Mouse (Mus musculus) testis, adult 2 months (tissue): Measurements from ENCODE around the gene Slc35d1. TPM values are rescaled to one million over a fixed set of nuclear protein-coding genes. Genes with fewer than 3 reads are reported as not detected.

Experiments used
- H3K27ac ChIP-seq: fragments of 200-500 bp; 2 replicates; pipeline ENCODE4 v1.5.1; 2012; ENCODE audit warnings: low read depth, low read length; ENCODE audit not compliant: control insufficient read depth, insufficient read depth
- H3K27me3 ChIP-seq: fragments of 200-500 bp; 2 replicates; pipeline ENCODE4 v1.6.1; 2012; ENCODE audit warnings: mild to moderate bottlenecking, low read length, moderate library complexity; ENCODE audit not compliant: control insufficient read depth, insufficient read depth
- H3K36me3 ChIP-seq: fragments of 200-500 bp; 2 replicates; pipeline ENCODE4 v1.6.1; 2012; ENCODE audit warnings: mild to moderate bottlenecking, low read length; ENCODE audit not compliant: control insufficient read depth, insufficient read depth
- H3K4me1 ChIP-seq: fragments of 200-500 bp; 2 replicates; pipeline ENCODE4 v1.6.1; 2012; ENCODE audit warnings: low read length; ENCODE audit not compliant: control insufficient read depth, insufficient read depth
- H3K4me3 ChIP-seq: fragments of 200-500 bp; 2 replicates; pipeline ENCODE4 v1.5.1; 2012; ENCODE audit warnings: low read depth, mild to moderate bottlenecking, low read length, moderate library complexity, mixed read lengths; ENCODE audit not compliant: control insufficient read depth
- CTCF ChIP-seq: fragments of 200-500 bp; IDR thresholded peaks from 2 replicates; pipeline ENCODE4 v1.5.1; 2012; ENCODE audit warnings: low read depth, mild to moderate bottlenecking, inconsistent platforms, low read length, moderate library complexity; ENCODE audit not compliant: control insufficient read depth, insufficient read depth, insufficient replicate concordance
- POLR2A ChIP-seq: fragments of 200-500 bp; IDR thresholded peaks from 2 replicates; pipeline ENCODE4 v1.6.1; 2012; ENCODE audit warnings: low read depth, mild to moderate bottlenecking, inconsistent platforms, low read length, moderate library complexity; ENCODE audit not compliant: control insufficient read depth
- polyA plus RNA-seq: library from polyadenylated mRNA; depleted of rRNA; stranded (reverse); fragments of >200 nt; gene quantifications from 2 replicates; pipeline ENCODE4 v1.2.3, GENCODE M21; 2012

Slc35d1 gene
- polyA plus RNA-seq, 1 experiment: 5.5 TPM

GRCm38 (mm10) chr4:103208553-103208952, 6.4 kb downstream of the Slc35d1 start:
- H3K27me3 ChIP-seq: no peaks in the 10 kb centered on the region
- peaks cover 2% of the 10 kb centered on the region; the same call in 1 of the 2 replicates for H3K36me3 ChIP-seq
- peaks cover 2% of the 10 kb centered on the region for H3K4me1 ChIP-seq
- no peak overlapping the region for H3K4me3 ChIP-seq
- H3K27ac ChIP-seq: no peak overlapping the region
- no peak for TF ChIP-seq CTCF
- TF ChIP-seq POLR2A: no peak

GRCm38 (mm10) chr4:103203646-103204045, 11.3 kb downstream of the Slc35d1 start:
- Histone ChIP-seq H3K27ac (no peak overlapping the region), H3K36me3 (peaks cover 2% of the 10 kb centered on the region), H3K4me1 (no peaks in the 10 kb centered on the region), H3K27me3 (no peaks in the 10 kb centered on the region), H3K4me3 (no peak overlapping the region)
- TF ChIP-seq CTCF (no peak), POLR2A (no peak)

DNA sequence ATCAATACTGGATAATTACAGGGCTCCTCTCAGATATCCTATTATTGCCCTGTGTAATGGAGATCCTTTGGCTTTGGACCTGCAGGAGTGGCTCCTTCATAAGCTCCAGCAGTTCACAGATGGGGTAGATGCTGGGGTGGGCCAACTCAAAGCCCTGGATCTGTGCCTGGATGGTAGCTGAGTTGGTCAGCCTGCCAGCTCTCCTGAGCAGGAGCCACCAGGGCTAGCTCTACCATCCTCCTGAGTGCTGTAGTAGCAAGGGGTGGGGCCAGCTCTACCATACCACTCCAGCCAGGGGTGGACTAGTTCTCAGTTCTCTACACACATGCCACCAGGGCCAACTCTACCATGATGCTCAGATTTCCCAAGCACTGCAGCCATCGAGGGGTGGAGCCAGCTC, 14.9 kb downstream of the Slc35d1 start:
- peaks cover 3% of the 10 kb centered on the region for H3K36me3 ChIP-seq
- TF ChIP-seq CTCF (no peak), POLR2A (no peak)
- no peak overlapping the region for H3K4me3 ChIP-seq
- no peak overlapping the region for H3K27ac ChIP-seq
- no peaks in the 10 kb centered on the region for H3K4me1 ChIP-seq
- H3K27me3 ChIP-seq: no peaks in the 10 kb centered on the region

- no peak overlapping the region for H3K27ac ChIP-seq
- TF ChIP-seq POLR2A (no peak), CTCF (no peak)
- H3K36me3 ChIP-seq: peaks cover 3% of the 10 kb centered on the region
- H3K4me3 ChIP-seq: no peak overlapping the region
- H3K27me3 ChIP-seq: no peaks in the 10 kb centered on the region
- H3K4me1 ChIP-seq: no peaks in the 10 kb centered on the region
These were observed 15.9 kb downstream of the Slc35d1 start for GRCm38 (mm10) chr4:103199086-103199485.

DNA sequence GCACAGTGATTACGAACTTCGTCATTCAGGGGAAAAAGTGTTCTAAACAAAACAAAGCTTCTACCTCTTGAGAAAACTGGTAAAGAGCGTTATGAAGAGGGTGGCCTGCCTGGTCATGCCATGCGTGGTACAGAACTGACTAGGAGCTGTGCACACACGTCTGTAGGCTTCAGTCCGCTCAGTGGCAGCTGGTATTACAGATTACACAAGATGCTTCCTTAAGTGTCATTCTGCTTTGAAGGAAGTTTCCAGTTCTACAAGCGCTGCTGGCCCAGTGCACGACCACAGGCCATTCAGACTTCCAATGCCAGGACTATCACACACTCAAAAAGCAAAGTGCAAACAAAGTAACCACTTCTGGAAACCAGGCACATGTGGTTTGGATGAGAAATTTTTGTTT, 17.6 kb downstream of the Slc35d1 start:
- H3K36me3 ChIP-seq: peaks cover 3% of the 10 kb centered on the region
- no peak overlapping the region for H3K4me3 ChIP-seq

DNA sequence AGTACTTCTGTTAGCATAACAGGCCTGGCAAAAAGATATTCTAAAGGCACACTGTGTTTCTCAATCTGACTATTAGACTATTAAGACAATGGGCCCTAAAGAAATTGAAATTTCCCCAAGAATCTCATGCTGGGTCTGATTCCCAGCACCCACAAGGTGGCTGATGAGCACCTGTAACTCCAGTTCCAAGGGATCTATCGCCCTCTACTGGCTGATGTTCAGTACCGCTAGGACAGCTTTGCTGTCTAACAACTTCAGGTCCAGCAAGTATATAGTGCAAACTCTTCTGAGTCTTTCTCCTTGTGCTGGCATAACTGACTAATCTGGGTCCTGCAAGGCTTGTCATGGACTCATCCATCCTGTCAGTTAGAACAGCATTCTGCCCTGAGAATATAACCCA, 22.5 kb downstream of the Slc35d1 start:
- Histone ChIP-seq H3K27ac (no peak overlapping the region), H3K27me3 (no peaks in the 10 kb centered on the region), H3K36me3 (peaks cover 3% of the 10 kb centered on the region), H3K4me1 (no peaks in the 10 kb centered on the region), H3K4me3 (no peak overlapping the region)
- peak; percentile 25; the same call in 1 of the 2 replicates for TF ChIP-seq CTCF
- TF ChIP-seq POLR2A: no peak

More for the DNA sequence above, 17.6 kb downstream of the Slc35d1 start:
- Histone ChIP-seq H3K27me3 (no peaks in the 10 kb centered on the region), H3K27ac (no peak overlapping the region), H3K4me1 (no peaks in the 10 kb centered on the region)
- no peak for TF ChIP-seq CTCF
- no peak for TF ChIP-seq POLR2A

- peaks cover 1% of the 10 kb centered on the region for H3K36me3 ChIP-seq
- no peak for TF ChIP-seq CTCF
- no peak for TF ChIP-seq POLR2A
- no peaks in the 10 kb centered on the region for H3K27me3 ChIP-seq
- H3K4me3 ChIP-seq: no peak overlapping the region
- H3K27ac ChIP-seq: no peak overlapping the region
- no peaks in the 10 kb centered on the region for H3K4me1 ChIP-seq
These were observed 26.0 kb downstream of the Slc35d1 start for GRCm38 (mm10) chr4:103188786-103189640.
